Mouse (Mus musculus): ENCODE data around the gene Fbn1. TPM values are rescaled to one million over a fixed set of nuclear protein-coding genes. Genes with fewer than 3 reads are reported as not detected.

Gene Fbn1
- total RNA-seq, 2 experiments from 2014 or later: 10.3 to 13.2 TPM

DNA sequence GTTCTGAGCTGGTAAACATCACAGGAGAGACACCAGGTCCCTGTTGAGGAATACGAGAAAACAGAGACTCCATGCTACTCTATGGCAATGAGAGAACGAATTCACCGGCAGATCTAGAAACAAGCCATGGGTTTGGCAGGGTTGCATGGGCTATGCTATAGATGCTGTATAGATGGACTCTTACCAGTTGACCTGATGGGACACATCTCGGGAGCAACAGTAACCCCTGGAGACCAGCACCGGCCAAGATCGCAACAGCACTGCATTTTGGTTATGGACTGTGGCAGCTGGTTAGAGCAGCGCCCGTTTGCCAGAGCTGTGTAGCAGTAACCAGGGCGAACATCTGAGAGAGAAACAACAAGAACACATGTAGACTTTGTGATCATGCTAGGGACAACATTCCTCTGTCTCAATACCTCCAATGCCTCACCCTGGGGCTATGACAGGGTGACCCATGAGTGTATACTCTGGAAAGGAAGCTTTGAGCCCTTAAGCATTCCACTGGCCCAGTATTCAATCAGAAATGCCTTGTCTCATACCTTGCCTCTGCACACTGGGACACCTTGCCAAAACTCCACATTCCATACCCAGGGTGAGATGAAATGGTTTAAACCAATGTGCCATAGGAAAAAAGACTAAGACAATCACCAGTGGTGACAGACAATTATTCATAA, 113.2 kb downstream of the Fbn1 start:
- DNase-seq (ENCODE audit: low spot score in 2 of 2): no peak

DNA sequence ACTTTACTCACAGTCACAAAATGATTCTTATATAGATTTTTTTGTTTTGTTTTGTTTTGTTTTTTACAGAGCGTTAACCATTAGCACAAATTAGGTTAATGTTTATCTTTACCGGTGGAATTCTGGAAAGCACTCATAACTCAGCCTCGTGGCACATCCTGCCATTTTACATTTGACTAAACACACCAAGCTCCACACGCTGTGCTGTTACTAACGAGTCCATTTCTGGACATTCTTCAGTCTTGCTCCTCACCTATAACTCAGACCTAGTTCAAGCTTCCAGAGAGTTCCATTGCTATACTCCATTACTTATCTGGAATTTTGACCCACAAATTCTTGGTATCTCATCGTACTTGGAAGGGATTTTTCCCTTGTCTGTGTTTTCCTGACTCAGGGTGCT, 116.2 kb downstream of the Fbn1 start:
- no peak for DNase-seq (ENCODE audit: low spot score in 2 of 2)

DNA sequence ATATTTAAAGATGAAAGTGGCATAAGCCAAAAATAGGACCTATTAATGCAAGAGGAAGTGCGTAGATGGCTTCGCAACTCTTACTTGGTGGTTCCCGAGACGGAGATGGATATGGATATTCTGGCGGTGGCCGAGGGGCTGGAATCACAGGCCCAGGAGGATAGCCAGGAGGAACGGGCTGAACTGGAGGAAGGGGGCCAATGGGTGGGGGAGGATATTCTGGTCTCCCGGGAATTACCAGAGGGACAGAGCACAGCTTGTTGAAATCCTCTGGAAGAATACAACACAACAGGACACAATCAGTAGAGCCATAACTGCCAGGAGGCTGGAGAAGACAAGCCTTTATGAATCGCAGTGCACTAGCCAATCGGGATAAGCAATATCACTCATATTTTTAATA, 118.0 kb downstream of the Fbn1 start:
- no peak for DNase-seq (ENCODE audit: low spot score in 2 of 2)

DNA sequence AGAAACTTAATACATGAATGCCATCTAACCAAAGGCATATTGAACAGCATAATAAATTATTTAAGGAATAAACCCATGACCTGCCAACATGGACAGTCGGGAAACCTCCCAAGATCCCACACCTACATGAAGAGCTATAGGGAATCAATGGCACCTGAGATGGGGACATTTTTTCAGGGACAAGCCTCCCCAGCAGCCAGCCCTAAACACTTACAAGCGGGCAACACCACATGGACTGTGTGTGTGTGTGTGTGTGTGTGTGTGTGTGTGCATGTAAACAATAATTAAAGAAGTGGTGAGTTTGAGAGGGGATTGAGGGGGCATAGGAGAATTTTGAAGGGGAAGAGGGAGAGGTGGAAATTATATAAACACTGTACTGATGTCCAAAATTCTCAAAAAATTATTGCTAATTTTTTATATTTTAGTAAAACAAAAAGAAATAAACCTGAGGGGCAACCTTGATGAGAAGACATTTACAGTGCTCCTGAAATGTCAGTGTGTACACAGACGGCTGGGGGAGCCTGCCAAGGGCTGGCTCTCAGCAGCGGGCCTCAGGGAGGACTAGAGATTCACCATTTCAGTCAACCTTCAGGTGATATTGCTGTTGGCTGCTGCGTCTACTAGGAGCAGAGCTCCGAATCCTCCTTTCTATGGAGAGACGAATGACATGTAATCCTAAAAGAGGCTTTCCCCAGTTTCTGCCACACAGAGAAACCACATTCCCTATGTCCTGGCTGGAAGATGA, 121.4 kb downstream of the Fbn1 start:
- DNase-seq (ENCODE audit: low spot score in 2 of 2): no peak

DNA sequence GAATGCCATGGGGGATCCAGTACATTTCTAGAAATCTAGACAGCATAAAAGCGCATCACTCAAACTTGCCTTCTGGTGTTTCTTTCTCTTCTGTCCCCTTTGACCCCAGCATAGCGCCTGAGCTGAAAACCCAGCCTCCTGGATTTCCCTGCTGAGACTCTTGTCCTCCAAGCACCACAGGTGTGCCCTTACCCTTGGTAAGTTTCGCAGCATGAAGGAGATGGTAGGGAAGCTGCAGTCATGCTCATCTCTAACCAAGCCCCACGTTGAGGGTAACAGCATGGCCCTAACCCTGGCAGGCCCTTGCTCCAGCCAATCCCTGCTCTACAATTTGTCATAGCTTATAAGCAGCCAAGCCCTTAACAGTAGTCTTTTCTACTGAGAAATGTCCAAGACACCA, 122.9 kb downstream of the Fbn1 start:
- no peak for DNase-seq (ENCODE audit: low spot score in 2 of 2)

DNA sequence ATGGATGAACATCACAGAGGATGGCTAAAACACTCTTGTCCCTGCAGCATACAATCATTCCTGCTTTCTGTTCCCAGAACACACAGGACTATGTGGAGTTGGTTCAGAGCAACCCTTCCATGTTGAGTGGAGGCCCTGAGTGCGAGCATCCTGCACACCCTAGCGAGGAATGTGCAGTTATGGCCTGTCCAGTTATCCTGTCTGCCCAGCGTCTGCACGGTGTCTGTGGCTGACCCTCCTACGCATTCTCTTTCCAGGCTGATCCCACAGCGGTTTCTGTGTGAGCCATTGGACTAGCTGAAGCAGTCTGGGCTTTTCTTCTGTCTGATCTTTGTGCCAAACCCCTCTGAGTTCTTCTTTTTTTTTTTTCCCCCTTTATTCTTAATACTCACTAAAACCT, 123.4 kb downstream of the Fbn1 start:
- DNase-seq (ENCODE audit: low spot score in 2 of 2): no peak

DNA sequence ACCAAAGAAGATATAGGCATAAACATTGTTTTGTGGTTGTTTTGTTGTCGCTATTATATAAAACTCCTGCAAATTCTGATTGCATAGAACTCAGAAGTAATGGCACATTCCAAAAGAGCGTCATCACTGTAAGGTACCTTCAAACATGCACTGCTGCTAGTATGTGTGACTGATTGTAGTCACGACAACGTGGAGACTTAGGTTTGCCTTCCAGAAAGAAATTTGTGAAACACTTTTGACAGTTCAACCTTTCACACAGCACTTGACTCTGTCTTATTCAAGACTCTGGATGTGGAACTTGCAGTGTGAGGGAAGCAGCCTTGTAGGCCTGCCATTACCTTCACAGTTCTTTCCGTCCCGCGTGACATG, 124.5 kb downstream of the Fbn1 start:
- no peak for DNase-seq (ENCODE audit: low spot score in 2 of 2)

DNA sequence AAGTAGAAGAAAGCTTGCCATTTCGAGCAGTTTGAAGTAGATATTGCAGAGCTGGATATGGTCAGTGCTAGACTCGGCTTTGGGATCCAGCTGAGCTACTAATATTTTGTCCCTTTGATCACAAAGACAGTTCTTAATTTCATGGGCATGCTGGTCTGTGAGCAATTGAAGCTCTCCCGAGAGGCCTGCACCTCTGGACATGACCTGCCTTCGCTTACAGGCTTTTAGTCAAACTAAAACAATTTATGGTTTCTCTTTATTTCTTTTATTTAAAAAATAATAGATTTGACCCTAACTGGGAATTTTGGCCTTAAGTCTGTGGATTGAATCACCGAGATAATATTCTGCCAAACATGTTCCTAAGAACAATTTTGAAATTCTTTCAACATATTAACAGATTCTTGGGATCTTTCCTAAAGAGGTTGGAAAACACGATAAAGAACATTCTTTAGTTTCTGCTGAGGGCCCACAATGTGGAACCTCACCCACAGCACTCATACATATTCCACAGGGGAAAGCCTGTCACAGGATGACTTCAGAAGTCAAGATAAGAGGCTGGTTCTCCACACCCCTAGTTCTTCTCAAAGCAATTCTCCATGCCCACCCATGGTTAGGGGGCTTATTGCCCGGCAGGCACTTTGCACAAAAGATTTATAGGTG, 125.0 kb downstream of the Fbn1 start:
- DNase-seq (ENCODE audit: low spot score in 2 of 2): no peak

DNA sequence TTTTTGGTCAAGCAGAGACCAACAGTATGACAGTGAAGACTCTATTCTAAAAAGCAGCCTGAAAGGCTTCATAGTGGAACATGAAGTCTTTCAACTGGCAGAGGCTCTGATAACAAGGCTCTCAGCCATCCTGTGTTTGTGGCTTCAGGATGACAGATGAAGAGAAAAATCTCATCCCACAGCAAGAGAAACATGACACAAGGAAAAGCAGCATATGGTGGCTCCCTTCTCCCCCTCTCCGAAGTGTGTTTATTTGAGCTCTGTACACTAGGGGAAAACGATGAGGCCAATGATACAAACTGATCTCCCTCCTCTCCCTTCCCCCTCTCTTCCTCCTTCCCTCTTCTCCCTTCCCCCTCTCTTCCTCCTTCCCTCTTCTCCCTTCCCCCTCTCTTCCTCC, 127.7 kb downstream of the Fbn1 start:
- DNase-seq (ENCODE audit: low spot score in 2 of 2): no peak

DNA sequence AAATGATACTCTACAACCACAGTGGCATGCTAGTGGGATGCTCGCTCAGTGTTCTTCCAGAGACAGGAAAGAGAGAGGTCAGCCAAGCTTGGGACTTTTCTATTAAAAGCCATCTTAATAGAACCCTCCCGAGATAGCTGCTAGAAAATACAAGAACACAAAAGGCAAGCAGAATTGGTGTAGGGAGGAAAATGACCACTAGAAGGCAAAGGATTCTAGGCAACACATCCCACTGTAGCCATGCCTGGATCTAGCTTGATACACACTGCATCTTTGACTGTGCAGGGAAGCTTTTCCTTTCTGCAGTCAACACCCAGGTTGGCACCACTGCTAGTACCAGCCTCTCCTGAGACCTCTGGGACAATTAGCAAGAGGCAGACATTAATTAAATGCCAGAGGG, 128.6 kb downstream of the Fbn1 start:
- no peak for DNase-seq (ENCODE audit: low spot score in 2 of 2)

DNA sequence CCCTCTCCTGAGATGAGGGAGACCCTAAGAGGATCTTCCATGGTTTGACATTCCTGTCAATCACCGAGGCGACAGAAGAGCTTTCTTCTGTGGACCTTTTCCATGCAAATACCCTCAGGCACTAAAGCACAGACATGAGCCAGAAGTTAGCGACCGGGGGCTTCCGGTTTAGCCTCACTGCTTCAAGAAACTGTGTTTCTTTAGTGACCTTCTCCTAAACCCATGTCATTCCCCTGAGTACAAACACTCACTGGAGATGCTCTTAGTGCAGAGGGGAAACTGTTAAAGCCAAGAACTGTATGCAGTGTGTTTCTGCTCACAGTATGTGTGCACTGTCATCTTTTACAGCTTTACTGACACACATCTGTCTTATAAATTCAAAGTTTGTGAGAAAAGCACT, 131.9 kb downstream of the Fbn1 start:
- DNase-seq (ENCODE audit: low spot score in 2 of 2): no peak

DNA sequence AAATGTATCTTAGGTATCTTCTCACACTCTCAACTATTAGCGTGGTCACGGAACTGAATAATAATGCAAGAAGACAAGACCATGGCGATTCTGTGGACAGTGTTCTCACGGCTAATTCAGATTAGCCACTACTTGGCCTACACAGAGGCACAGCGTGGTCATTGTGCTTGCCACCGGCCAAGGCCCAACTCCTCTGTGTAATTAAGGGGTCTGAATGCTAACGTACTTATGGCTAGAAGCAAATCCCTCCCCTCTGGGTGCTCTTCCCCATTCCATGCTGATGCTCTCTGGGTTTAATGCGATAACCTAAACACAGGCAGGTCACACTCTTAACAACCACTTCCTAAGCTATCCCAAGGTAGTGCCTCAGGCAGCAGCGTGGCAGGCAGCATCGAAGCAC, 132.5 kb downstream of the Fbn1 start:
- no peak for DNase-seq (ENCODE audit: low spot score in 2 of 2)

DNA sequence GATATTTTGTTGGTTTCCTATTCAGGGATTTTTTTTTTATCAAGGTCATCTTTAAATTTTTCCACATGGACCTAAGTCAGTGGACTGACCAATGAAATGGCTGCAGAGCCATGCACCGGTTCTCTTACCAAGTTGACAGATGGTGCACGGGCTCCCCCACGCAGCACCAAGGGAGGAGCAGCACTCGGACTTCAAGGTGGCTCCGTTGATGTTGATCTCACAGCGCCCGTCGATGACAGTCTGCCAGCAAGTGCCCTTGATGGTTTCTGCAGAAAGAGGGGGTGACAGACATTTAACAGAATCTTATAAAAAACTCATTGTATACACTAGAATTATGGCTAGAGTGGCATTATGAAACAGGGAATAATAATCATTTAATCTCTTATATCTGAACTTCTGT, 138.1 kb downstream of the Fbn1 start:
- no peak for DNase-seq (ENCODE audit: low spot score in 2 of 2)

DNA sequence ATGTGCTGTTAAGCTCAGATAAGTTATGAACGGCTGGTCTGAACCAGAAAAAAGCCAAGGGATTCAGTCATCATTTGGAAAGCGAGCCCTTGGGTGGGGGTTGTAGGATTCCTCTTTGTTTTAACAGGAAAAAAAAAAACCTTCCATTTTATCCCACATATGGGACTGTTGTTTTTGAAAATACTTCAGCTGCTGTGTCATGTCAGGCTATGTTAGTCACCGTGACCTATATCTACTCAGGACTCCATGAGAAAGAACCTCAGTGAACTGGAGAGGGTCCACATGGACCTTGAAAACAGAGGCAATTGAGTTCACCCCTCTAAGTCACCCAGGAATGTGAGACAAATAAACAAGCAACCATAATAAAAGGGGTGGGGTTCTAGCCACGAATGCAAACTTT, 139.2 kb downstream of the Fbn1 start:
- no peak for DNase-seq (ENCODE audit: low spot score in 2 of 2)

DNA sequence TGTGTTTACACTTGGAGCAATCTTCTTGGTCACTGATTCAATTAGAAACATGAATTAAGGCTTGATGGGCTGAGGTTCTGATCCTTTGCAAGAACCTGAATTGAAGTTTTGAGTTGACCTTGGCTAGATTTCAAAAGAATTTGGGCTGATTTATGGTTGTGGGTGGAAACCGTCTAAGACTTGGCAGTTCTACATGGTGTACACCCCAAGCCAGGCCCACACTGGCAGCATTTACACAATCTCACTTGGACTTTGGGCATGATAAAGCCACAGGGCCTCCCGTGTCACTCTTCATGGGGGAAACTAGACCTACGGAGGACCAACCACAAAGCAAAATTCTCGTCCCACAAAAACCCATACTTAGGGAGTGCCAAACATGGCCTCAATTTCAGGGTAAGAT, 146.1 kb downstream of the Fbn1 start:
- no peak for DNase-seq (ENCODE audit: low spot score in 2 of 2)

DNA sequence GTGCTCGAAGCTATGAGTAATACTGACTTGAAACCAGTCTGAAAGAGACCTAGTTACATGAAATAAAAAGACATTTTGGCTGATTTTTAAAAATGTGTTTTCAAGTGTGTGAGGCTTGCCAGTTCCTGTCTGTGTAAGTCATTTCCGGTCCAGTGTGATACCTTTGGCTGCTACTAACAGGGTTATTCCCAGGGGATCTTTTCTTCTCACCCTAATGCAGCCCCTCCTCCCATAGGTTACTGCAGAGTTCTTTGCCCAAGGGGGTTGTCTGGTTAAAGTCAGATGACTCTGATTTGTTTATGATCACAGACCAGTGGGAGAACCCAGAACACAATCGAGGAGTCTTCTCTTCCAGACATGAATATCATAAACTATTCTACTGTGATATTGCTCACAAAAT, 151.3 kb downstream of the Fbn1 start:
- no peak for DNase-seq (ENCODE audit: low spot score in 2 of 2)

DNA sequence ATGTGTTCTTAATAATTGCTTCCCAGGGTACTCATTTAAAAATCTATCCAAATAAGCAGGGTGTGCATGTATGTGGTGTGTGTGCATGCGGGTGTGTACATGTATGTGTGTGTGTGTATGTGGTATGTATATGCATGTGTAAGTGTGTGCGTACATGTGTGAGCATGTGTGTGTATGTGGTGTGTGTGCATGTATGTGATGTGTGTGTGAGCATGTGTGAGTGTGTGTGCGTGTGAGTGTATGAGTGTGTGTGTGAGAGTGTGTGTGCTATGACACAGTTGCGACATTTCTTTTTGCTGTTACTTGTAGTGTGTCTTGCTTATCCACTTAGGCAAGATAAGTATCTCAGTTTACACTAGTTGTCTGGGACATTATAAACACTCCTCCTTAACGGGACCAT, 151.7 kb downstream of the Fbn1 start:
- DNase-seq (ENCODE audit: low spot score in 2 of 2): no peak

DNA sequence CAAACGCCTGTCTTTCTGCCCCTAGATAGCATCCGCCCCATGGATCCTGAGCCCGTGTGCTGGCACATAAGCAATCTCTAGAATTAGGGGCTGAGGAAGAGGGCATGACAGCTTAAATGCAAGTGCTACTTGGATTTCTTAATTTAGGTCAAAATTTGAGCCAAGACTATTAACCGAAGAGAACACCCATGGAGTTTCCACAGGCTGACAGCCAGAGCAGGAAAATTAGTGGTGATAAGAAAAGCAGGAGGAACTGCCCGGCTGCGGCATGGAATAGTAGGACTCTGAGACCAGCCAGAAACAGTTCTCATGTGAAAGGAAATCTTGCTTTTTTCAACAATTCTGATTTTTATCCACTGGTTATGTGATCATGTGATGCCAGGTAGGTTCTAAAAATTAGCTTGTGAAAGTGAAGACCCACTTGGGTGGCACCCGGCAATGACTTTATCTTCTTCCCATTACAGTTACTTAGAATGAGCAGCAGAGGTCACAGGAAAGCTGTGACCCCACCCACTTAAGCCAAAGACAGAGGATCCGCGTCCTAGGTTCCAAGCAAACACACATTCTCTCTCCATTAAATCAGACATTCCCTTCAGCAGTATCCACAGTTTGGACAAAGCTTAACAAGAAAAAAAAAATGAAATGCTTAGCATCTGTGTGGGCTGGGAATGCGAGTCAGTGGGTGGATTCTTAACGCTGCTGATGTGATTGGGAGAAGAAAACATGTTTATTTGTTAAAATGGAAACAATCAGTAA, 152.4 kb downstream of the Fbn1 start:
- no peak for DNase-seq (ENCODE audit: low spot score in 2 of 2)

DNA sequence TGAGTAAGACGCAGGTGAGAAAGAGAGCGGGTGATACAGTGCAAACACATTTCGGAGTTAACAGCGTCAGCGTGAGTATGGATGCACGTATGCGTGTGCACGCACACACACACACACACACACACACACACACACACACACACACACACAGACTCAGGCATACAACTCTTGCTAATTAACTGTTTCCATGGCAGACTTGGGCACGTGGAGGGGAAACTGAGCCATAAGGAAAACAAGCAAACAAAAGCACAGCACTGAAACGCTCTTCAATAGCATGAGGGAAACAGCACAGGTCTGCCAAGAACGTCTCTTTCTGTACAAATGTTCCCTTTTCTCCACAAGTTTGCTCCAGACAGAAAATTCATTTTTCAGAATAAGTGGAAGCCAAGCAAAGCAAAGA, 153.2 kb downstream of the Fbn1 start:
- DNase-seq (ENCODE audit: low spot score in 2 of 2): no peak

DNA sequence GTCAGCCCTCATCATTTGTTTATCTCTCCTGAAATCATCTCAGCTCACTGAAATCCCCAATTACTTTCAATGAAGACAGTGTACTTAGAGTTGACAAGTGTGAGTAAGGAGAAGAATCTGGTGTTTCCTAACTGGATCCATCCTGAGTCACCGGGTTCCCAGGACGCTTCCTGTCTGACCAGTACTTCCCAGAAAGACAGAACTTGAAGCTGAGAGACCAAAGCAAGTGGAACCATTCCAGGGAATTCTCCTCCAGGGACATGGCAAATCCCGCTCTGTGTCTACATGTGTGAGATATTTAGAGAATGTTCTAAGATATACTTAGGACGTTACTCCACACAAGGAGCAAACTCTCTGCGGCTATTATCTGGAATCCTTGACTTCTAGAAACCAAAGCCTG, 158.6 kb downstream of the Fbn1 start:
- DNase-seq (ENCODE audit: low spot score in 2 of 2): no peak

DNA sequence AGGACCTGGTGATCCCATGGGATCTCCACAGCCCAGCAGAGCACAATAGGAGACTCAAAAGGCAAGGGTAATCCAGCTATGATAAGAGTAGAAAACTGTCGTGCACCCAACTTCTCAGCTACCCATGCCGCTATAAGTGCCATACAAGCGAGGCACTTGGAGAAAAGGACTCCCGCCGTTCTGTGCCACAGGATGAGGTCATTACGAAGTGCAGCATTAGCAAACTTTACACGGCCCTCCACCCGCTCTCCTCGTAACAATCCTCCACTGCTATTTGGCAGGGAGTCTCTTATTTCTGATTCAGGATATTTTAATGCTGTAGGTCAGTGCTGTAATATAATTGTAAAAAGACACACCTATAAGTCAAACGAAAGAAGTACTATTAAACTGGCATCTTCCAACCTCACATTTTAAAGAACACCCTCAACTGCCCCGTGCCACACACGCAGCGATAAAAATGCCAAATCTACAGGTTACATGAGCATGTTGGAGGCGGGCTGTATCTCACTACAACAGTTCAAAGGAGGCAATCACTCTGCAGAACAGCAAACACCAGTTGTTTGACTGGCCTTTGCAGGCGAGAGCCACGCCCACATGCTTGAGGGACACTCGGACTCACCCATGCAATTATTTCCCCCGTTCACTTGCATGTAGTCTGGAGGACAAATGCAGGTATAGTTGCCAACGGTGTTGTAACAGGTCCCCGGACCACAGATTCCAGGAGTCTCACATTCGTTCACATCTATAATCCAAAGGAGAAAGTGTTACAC, 165.4 kb downstream of the Fbn1 start:
- DNase-seq (ENCODE audit: low spot score in 2 of 2): no peak
